Mouse (Mus musculus): ENCODE results near the gene Pou4f2.

Pou4f2 gene

GRCm38 (mm10) chr8:78436071-78436651 is at the start of gene Pou4f2:
Pou4f2 (minus strand) TSS chr8:78436645.
- DNase-seq: no peak

GRCm38 (mm10) chr8:78477051-78477829 is 40.8 kb upstream of the Pou4f2 start:
- no peak for DNase-seq

DNA sequence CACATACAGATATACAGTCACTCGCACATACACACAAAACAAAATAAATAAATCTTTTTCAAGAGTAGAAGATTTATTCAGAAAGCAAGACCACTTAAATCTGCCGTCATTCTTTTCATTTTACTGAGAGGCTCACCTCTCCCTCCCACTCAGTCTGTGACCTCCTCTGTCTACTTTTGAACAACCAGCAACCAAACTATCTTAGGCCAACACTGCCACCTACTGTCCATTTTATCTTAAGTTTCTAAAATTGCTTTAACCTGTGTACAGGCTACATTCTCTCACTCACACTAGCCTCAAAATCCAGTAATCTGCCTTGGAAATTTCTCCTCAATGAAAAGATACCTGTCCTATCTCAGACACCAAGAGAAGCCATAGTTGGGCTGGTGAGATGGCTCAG is 31.4 kb upstream of the Pou4f2 start:
- no peak for DNase-seq

DNA sequence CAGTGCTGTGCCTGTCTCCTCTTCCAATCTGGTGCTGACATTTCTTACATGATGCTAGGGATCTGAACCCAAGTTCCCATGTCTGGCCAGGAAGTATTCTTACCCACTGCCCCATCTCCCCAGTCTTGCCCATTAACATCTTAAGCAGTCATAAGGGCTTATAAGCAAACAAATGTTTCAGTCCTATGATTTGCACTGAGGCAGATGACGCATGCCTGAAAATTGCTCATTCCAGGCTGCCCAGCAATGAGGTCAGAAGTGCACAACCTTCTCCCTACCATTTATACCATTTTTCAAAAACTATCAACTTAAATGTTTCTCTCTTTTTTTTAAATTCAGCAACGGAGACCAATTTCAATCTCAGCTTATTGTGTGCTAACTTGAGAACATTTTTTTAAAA is 27.5 kb upstream of the Pou4f2 start:
- no peak for DNase-seq

- DNase-seq: no peak
Measured at GRCm38 (mm10) chr8:78456441-78456840, 20.0 kb upstream of the Pou4f2 start.

DNA sequence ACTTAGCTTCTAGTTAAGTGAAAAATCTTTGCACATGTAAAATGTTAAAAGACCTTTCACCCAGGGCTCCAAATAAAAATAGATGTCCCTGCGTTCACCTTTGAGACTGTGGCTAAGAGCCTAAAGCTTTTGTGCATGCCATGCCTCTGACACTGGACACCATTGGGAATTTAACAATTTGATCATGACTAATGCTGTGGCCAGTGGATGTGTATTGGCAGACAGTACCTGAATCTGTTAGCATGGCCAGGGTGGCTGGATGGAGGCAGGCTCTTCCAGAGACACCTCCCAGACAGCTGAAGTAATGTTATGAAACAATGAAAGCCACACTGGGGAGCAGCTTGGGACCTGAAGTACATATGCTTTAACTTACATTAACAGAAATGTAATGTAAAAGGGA is 6.3 kb upstream of the Pou4f2 start:
- DNase-seq: no peak

DNA sequence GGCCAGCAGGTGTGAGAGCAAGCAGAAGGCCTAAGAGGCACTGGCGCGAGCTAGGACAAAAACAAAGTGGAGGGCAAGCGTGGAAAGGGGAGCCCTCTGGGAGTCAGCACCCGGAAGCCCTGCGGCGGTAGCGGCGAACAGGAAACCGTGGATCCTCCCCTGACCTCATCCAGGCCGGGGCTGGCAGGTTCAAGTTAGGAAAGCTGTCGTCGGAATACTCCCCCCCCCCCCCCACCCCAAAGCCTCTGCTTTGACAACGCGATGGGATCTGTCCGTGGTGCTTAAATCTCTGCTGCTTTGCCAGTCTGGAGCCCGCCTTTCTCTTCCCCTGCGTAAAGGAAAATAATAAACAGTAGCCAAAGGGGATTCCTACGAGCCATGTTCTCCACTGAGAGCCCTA is 1.7 kb upstream of the Pou4f2 start:
- no peak for DNase-seq

DNA sequence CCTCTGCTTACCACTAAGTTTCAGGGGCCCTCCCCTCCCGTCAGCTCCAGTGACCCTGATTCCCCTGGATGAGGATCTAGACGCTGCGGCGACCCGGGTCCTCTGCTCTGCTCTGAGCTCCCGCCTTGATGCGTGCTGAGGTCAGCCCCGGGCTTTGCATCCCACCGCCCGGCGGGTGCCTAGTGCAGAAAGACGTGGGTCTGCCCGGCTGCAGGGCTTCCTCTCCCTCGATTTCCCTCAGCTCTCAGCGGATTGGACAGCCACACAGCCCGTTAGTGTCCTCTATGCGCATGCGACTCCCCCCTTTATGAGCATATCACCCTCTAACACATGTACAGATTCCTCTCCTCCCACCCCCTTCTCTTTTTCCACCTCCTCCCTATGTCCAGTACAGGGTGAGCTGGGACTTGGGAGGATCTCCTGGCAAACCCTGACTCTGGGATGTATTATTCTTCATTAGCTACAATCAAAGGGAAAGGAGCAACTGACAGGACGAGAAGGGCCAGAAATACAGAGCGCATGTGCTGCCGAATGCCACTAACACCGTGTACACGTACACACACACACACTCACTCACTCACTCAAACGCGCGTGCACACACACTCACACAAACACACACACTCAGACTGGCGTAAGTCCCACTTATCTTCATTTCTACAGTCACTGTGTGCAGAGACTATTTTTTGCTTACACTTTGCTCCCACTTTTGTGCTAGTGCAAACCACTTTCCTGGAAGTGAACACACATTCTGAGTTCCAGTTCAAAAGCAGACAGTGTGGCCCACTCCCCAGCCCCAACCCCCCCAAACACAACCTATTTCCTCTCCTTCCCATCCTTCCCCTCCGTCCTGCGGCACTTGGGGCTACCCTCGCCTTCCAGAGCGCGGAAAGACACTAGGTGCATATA is 948 bp upstream of the Pou4f2 start:
- DNase-seq: no peak

GRCm38 (mm10) chr8:78436661-78437060 is 216 bp upstream of the Pou4f2 start:
- DNase-seq: no peak

- no peak for DNase-seq
Measured at GRCm38 (mm10) chr8:78435624-78435960, 853 bp downstream of the Pou4f2 start.

- no peak for DNase-seq
Measured at GRCm38 (mm10) chr8:78434823-78435623, 1.4 kb downstream of the Pou4f2 start.

DNA sequence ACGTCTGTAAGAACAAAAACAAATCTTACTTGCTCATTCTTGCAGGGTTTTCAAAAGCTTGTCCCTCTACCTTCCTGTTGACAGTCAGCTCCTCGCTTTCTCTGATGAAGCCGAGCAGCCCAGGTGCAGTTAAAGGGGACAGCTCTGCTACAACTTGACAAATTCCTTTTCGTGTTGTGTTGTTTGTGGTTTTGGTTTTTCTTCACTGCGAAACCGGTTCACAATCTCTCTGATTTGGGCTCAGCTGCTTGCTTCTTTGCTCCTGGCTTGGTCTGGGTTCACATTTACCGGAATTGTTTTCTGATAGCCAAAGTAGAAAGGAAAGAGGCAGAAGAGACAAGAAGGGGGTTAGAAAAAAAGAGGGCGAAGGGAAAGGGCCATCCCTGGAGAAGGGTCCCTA is 2.1 kb downstream of the Pou4f2 start:
- no peak for DNase-seq

- DNase-seq: no peak
Measured at GRCm38 (mm10) chr8:78433318-78433717, 3.1 kb downstream of the Pou4f2 start.

GRCm38 (mm10) chr8:78432451-78432850 is 4.0 kb downstream of the Pou4f2 start:
- DNase-seq: no peak

DNA sequence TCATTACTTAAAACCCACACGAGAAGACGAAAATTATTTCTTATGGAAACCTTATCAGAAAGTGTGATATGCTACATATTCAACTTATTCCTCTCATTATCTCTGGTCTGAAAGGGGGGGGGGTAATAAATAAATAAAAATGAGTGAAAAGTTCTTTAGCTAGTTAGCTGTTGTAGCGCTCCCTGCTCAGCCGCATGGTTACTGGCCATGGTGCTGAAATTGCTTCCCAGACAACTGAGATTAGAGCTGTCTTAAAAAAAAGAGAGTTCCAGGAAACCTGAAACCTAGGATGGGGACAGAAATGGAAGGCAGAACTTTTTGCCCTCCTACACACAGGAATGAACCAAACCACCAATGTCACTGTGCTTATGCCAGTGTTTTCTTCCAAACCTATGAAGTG is 5.1 kb downstream of the Pou4f2 start:
- DNase-seq: no peak

GRCm38 (mm10) chr8:78428148-78428547 is 8.3 kb downstream of the Pou4f2 start:
- DNase-seq: no peak

GRCm38 (mm10) chr8:78427769-78428130 is 8.7 kb downstream of the Pou4f2 start:
- no peak for DNase-seq

GRCm38 (mm10) chr8:78426875-78427768 is 9.3 kb downstream of the Pou4f2 start:
- no peak for DNase-seq

GRCm38 (mm10) chr8:78426455-78426854 is 10.0 kb downstream of the Pou4f2 start:
- no peak for DNase-seq

- no peak for DNase-seq
Measured at GRCm38 (mm10) chr8:78423937-78424336, 12.5 kb downstream of the Pou4f2 start.

DNA sequence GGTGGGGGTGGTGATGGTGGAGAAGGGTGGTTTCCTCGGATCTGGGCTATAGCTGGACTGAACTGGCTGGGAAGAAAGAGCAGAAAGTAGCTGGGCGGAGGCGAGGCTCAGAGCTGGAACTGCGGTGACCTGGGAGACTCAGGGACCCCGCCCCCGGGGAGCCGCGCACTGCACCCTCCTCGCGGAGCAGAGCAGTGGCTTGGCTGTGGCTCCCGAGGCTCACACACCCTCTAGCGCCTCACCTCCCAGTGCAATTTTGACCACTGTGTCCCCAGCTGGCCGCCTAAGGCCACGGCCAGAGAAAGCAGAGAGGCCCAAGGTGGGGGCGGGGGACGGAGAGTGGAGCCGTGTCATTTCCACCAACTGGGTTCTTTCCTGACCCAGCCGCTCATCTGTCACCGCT is 16.3 kb downstream of the Pou4f2 start:
- no peak for DNase-seq

- no peak for DNase-seq
Measured at GRCm38 (mm10) chr8:78419272-78419671, 17.2 kb downstream of the Pou4f2 start.

Measured in layer of hippocampus, adult 9-11 months (tissue).